ENCODE assay signal across 33 mouse cellular contexts in the genomic region with DNA sequence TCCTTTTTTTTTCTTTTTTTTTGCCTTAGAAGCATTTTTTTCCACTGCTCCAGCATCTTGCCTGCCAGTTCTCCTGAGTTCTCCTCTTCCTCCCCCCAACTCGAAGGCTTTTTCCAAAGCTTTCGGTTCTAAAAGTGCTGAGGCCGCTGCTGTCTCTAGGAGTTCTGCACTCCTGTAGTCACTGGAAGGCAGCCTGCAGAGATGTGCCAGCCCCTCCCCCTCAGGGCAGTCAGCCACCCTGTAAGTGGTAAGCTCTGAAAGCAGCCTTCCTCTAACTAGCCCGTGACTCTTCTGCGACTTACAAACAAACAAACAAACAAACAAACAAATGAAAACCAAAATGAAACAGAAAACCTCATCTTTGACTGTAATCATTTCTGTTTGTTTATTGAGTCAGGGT. TPM values are rescaled to one million over a fixed set of nuclear protein-coding genes. Genes with fewer than 3 reads are reported as not detected.
DNase-seq lines count a peak whose midpoint lies in the region; ATAC-seq and TF ChIP-seq lines count a peak whose summit lies in the region.
"Had no signal": no experiment of that assay in that cellular context is flagged by ENCODE, and none has a peak within 500 bp of the region (broad histone marks: within the 10 kb centered on the region; RNA-seq: fewer than 3 reads in every experiment).

No protein-coding gene starts in this region.

- no peak overlapping the region for H3K4me3 ChIP-seq in kidney, adult 2 months (ENCODE audit: insufficient read depth, low read depth, low read length)
- H3K4me3 ChIP-seq in midbrain, embryonic 11.5 days (ENCODE audit: low read depth, low read length): no peak overlapping the region
- no peak overlapping the region for H3K4me3 ChIP-seq in midbrain, embryonic 15.5 days
- no peak overlapping the region for H3K4me3 ChIP-seq in limb, embryonic 14.5 days (replicated peaks; ENCODE audit: low read length)
- H3K4me3 ChIP-seq: embryonic facial prominence, embryonic 13.5 days; forebrain, embryonic 12.5 days; heart, embryonic 10.5 days; heart, embryonic 15.5 days; myocyte; neural tube, embryonic 12.5 days had no signal

- H3K9me3 ChIP-seq in midbrain, embryonic 11.5 days (ENCODE audit: control insufficient read depth, low read length): no peaks in the 10 kb centered on the region
- H3K9me3 ChIP-seq in midbrain, embryonic 15.5 days: no peaks in the 10 kb centered on the region
- no peaks in the 10 kb centered on the region for H3K9me3 ChIP-seq in limb, embryonic 14.5 days (ENCODE audit: control insufficient read depth, low read length)
- H3K9me3 ChIP-seq: embryonic facial prominence, embryonic 13.5 days; forebrain, embryonic 12.5 days; heart, embryonic 10.5 days; heart, embryonic 15.5 days; neural tube, embryonic 12.5 days had no signal

- WGBS in kidney, adult 2 months: 28% methylated on average over 5 of the region's 5 CpGs
- WGBS in midbrain, embryonic 11.5 days: 39% methylated on average over 5 of the region's 5 CpGs
- 42% methylated on average over 5 of the region's 5 CpGs for WGBS in midbrain, embryonic 15.5 days
- 26% methylated on average over 5 of the region's 5 CpGs for WGBS in limb, embryonic 14.5 days

- no peak for ATAC-seq in midbrain, embryonic 11.5 days (ENCODE audit: low FRiP score)
- no peak for ATAC-seq in midbrain, embryonic 15.5 days (replicated peaks)
- ATAC-seq in limb, embryonic 14.5 days (ENCODE audit: low FRiP score, low read depth): no peak
- ATAC-seq: activated CD4-positive, CD25-positive, alpha-beta regulatory T cell, adult 4 months; hindbrain, embryonic 16.5 days; midbrain, embryonic 16.5 days had no signal

- H3K9ac ChIP-seq in midbrain, embryonic 11.5 days (ENCODE audit: low read length): no peak overlapping the region
- H3K9ac ChIP-seq in midbrain, embryonic 15.5 days: no peak overlapping the region
- H3K9ac ChIP-seq in limb, embryonic 14.5 days (ENCODE audit: low read depth, low read length, severe bottlenecking): no peak overlapping the region
- H3K9ac ChIP-seq: forebrain, embryonic 12.5 days; heart, embryonic 15.5 days; liver, embryonic 14.5 days; neural tube, embryonic 12.5 days had no signal

- no peaks in the 10 kb centered on the region for H3K36me3 ChIP-seq in kidney, adult 2 months (ENCODE audit: control insufficient read depth, insufficient read depth, low read length)
- H3K36me3 ChIP-seq in midbrain, embryonic 11.5 days (ENCODE audit: control insufficient read depth, insufficient read depth, low read length): no peaks in the 10 kb centered on the region
- H3K36me3 ChIP-seq in midbrain, embryonic 15.5 days (replicated peaks): no peaks in the 10 kb centered on the region
- no peaks in the 10 kb centered on the region for H3K36me3 ChIP-seq in limb, embryonic 14.5 days (ENCODE audit: control insufficient read depth, insufficient read depth, low read length)
- H3K36me3 ChIP-seq: embryonic facial prominence, embryonic 13.5 days; forebrain, embryonic 12.5 days; heart, embryonic 10.5 days; heart, embryonic 15.5 days; neural tube, embryonic 12.5 days had no signal

- no peak for TF ChIP-seq POLR2A in kidney, adult 2 months (IDR thresholded peaks at IDR 0.05; ENCODE audit: low read depth, low read length)
- TF ChIP-seq POLR2A in limb, embryonic 14.5 days (IDR thresholded peaks at IDR 0.05; ENCODE audit: borderline replicate concordance, extremely low read depth, insufficient read depth, insufficient read length): no peak

- no peaks in the 10 kb centered on the region for H3K27me3 ChIP-seq in kidney, adult 2 months (replicated peaks; ENCODE audit: control insufficient read depth, insufficient read depth, low read length)
- H3K27me3 ChIP-seq in midbrain, embryonic 11.5 days (ENCODE audit: control insufficient read depth, insufficient read depth, low read length): no peaks in the 10 kb centered on the region
- no peaks in the 10 kb centered on the region for H3K27me3 ChIP-seq in midbrain, embryonic 15.5 days (replicated peaks)
- H3K27me3 ChIP-seq in limb, embryonic 14.5 days (ENCODE audit: control insufficient read depth, insufficient read depth, low read length): no peaks in the 10 kb centered on the region
- H3K27me3 ChIP-seq: embryonic facial prominence, embryonic 13.5 days; heart, embryonic 15.5 days; neural tube, embryonic 12.5 days had no signal

- H3K27ac ChIP-seq in kidney, adult 2 months (ENCODE audit: insufficient read depth, low read depth, low read length): no peak overlapping the region
- no peak overlapping the region for H3K27ac ChIP-seq in midbrain, embryonic 11.5 days (ENCODE audit: low read depth, low read length)
- H3K27ac ChIP-seq in midbrain, embryonic 15.5 days: no peak overlapping the region
- H3K27ac ChIP-seq in limb, embryonic 14.5 days (replicated peaks; ENCODE audit: low read depth, low read length): peak overlapping the region; percentile 67
- H3K27ac ChIP-seq: embryonic facial prominence, embryonic 13.5 days; forebrain, embryonic 12.5 days; heart, embryonic 10.5 days; heart, embryonic 15.5 days; liver, embryonic 14.5 days; macrophage; neural tube, embryonic 12.5 days had no signal

- no peaks in the 10 kb centered on the region for H3K4me1 ChIP-seq in kidney, adult 2 months (ENCODE audit: control insufficient read depth, insufficient read depth, low read length)
- H3K4me1 ChIP-seq in midbrain, embryonic 11.5 days (ENCODE audit: control insufficient read depth, insufficient read depth, low read length): no peaks in the 10 kb centered on the region
- 0 out of 2 replicates have a peak, but pooled peaks cover 3% of the 10 kb centered on the region for H3K4me1 ChIP-seq in midbrain, embryonic 15.5 days
- peaks cover 14% of the 10 kb centered on the region for H3K4me1 ChIP-seq in limb, embryonic 14.5 days (ENCODE audit: control insufficient read depth, insufficient read depth, low read length)
- H3K4me1 ChIP-seq: forebrain, embryonic 12.5 days; heart, embryonic 15.5 days; neural tube, embryonic 12.5 days had no signal

- no peak for TF ChIP-seq CTCF in kidney, adult 2 months (conservative IDR thresholded peaks at IDR 0.05; ENCODE audit: insufficient read depth, insufficient read length, low read depth, low read length)

- DNase-seq in kidney, adult 2 months: peak; percentile 15
- DNase-seq in kidney, adult 18-20 months: no peak
- DNase-seq in midbrain, embryonic 11.5 days (ENCODE audit: low spot score, missing footprints): peak; percentile 60
- DNase-seq in brain, adult 2 months (ENCODE audit: low read depth, low spot score): peak; percentile 67
- DNase-seq in limb, embryonic 14.5 days (ENCODE audit: low spot score): peak; percentile 15
- no peak for DNase-seq in thymus, postnatal 10 days (ENCODE audit: low spot score in 2 of 2)
- DNase-seq: adrenal gland, adult 2 months; adrenal gland, postnatal 36 days; B cell, adult 2 months; cerebellum, adult 11 months; cerebellum, adult 9-10 months; gastrocnemius, postnatal 25 days; heart, adult 11 months; kidney, adult 9 months; layer of hippocampus, adult 9-11 months; liver; lung, adult 2 months; lung, postnatal 10 days; spleen, adult 18-20 months; thymus, adult 18-20 months; thymus, postnatal 36 days had no signal

- H3K4me2 ChIP-seq in midbrain, embryonic 11.5 days: no peak overlapping the region
- H3K4me2 ChIP-seq in midbrain, embryonic 15.5 days: no peak overlapping the region
- no peak overlapping the region for H3K4me2 ChIP-seq in limb, embryonic 14.5 days (replicated peaks; ENCODE audit: low read depth, low read length, severe bottlenecking)
- H3K4me2 ChIP-seq: embryonic facial prominence, embryonic 13.5 days; forebrain, embryonic 12.5 days; heart, embryonic 15.5 days; neural tube, embryonic 12.5 days had no signal

RNA-seq across cellular contexts. Expression of a gene that starts 13.2 kb away (rescaled TPM):
- polyA plus RNA-seq in kidney, adult 2 months (2012; rRNA removed): 6.8 and 12.2 TPM in 2 replicates
- polyA plus RNA-seq in midbrain, embryonic 11.5 days (2014; fragmentation: Nextera tagmentation; extraction: Ambion mirVana): 6.3 TPM in 2 replicates
- 20.5 and 24.8 TPM in 2 replicates for polyA plus RNA-seq in midbrain, embryonic 15.5 days (2015; fragmentation: Nextera tagmentation; extraction: Ambion mirVana)
- 20.1 and 24.3 TPM in 2 replicates for polyA plus RNA-seq in limb, embryonic 14.5 days (2012; rRNA removed)
- 6.8 and 8.7 TPM in 2 replicates for polyA plus RNA-seq in limb, embryonic 14.5 days (2014; fragmentation: Nextera tagmentation; extraction: Ambion mirVana)

Comparison
In these comparisons a context has a peak if more than half of its experiments do, and no peak if none do; other contexts are left out.
1. DNase-seq: peak in kidney, adult 2 months (single experiment), midbrain, embryonic 11.5 days (single experiment), brain, adult 2 months (single experiment) and limb, embryonic 14.5 days (single experiment); none in kidney, adult 18-20 months (single experiment) and thymus, postnatal 10 days (0 of 2).